Mouse (Mus musculus) embryonic fibroblast, embryonic 13.5 days (primary cell): ENCODE measurements at regions not wholly inside any gene's neighbourhood (a gene's known extent, or its start where the extent isn't known, plus 50 kb on each side); places are given as distances from the start of the nearest gene placed in this dataset.
"Not testable (repeated sequence)": the region's sequence is repeated elsewhere in the genome, so short reads cannot be mapped to it uniquely, and the experiment has no call there.

ENCODE experiments used
- H3K27ac ChIP-seq: 2 replicates; pipeline ENCODE4 v1.5.1; 2012; ENCODE audit warnings: low read length, control low read depth, inconsistent platforms; ENCODE audit not compliant: insufficient read depth
- H3K4me1 ChIP-seq: 2 replicates; pipeline ENCODE4 v1.6.1; 2011; ENCODE audit warnings: low read length; ENCODE audit not compliant: control insufficient read depth, insufficient read depth
- H3K4me3 ChIP-seq: 2 replicates; pipeline ENCODE4 v1.5.1; 2011; ENCODE audit warnings: mild to moderate bottlenecking, control low read depth, low read length; ENCODE audit not compliant: insufficient read depth
- CTCF ChIP-seq: IDR thresholded peaks from 2 replicates; pipeline ENCODE4 v1.5.1; 2011; ENCODE audit warnings: mild to moderate bottlenecking, control low read depth, low read length, moderate library complexity, borderline replicate concordance; ENCODE audit not compliant: insufficient read depth
- POLR2A ChIP-seq: IDR thresholded peaks from 2 replicates; pipeline ENCODE4 v1.6.1; 2011; ENCODE audit warnings: low read depth, mild to moderate bottlenecking, control low read depth, low read length, moderate library complexity

DNA sequence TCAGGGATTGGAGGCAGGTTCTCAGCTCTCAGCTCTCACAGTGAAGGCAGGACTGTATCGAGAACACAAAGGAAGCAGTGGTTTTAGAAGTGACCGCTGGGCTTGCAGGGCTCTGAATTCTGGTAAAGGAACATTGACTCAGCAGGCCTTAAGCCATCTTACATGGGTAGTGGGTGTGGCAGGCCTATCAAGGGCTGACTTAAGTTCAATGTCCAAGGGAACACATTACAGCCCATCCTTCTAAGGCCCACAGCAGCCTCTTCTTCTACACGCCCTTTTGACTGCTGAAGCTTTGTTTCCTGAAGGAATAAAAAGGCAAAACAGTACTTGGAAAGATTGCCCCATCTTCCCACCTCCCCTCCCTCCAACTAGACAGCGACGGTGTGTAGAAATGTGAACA is 137.6 kb downstream of the Tnfsf18 start:
- TF ChIP-seq POLR2A (no peak), CTCF (no peak)

GRCm38 (mm10) chr1:161621291-161621690 is 126.8 kb downstream of the Tnfsf18 start:
- no peak overlapping the region for H3K27ac ChIP-seq
- no peak for TF ChIP-seq POLR2A
- TF ChIP-seq CTCF = no peak
- H3K4me3 ChIP-seq = no peak overlapping the region
- peaks cover 6% of the 10 kb centered on the region for H3K4me1 ChIP-seq

More for the DNA sequence above, 137.6 kb downstream of the Tnfsf18 start:
- Histone ChIP-seq H3K27ac (no peak overlapping the region), H3K4me1 (no peaks in the 10 kb centered on the region), H3K4me3 (no peak overlapping the region)

DNA sequence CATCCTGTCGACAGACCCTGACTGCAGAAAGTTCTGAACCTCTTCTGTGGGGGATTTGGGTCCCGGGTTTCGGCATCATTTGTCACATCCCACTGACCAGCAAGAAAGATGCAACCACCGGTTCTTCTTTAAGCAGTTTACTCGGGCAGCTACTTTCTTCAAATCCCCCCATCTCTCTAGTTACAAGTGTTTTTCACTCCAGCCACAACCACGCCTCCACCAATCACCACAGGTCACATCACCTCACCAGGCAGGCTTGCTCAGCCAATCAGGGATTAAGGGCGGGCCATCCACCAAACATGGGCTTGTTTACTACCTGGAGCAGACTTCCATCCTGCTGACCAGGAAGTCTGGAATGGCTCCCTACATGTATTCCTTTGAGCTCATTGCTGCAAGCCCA is 119.6 kb downstream of the Tnfsf18 start:
- H3K4me3 ChIP-seq, H3K4me1 ChIP-seq: not testable (repeated sequence)

GRCm38 (mm10) chr1:161613658-161614057 is 119.2 kb downstream of the Tnfsf18 start:
- not testable (repeated sequence) for H3K27ac ChIP-seq, H3K4me3 ChIP-seq, H3K4me1 ChIP-seq

More for the DNA sequence above, 119.6 kb downstream of the Tnfsf18 start:
- H3K27ac ChIP-seq = not testable (repeated sequence)

- H3K4me1 ChIP-seq = no peaks in the 10 kb centered on the region; the same call in 1 of the 2 replicates
- no peak overlapping the region for H3K27ac ChIP-seq
- no peak overlapping the region for H3K4me3 ChIP-seq
- no peak for TF ChIP-seq POLR2A
- no peak for TF ChIP-seq CTCF
Observed at GRCm38 (mm10) chr1:161607446-161607845, 113.0 kb downstream of the Tnfsf18 start.

DNA sequence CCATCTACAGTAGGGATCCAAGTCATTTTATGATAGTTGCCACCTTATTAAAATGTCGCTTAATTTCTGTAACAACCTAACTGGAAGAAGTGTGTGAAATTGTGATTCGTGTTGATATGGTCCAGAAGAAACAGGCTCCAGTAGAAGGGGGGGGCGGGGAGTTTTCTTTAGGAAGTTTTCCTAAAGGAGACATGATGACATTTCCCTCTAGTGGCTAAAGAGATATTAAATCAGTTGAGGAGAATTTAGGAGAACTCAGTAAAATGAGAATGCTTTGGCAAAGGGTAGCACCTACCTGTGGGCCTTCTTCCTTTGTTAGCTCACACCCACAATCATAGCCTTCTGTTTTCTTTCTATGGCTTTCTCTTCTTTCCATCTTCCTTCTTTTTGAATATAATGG is 107.7 kb downstream of the Tnfsf18 start:
- no peak overlapping the region for H3K4me3 ChIP-seq
- no peak for TF ChIP-seq POLR2A
- no peak for TF ChIP-seq CTCF
- no peaks in the 10 kb centered on the region; the same call in 1 of the 2 replicates for H3K4me1 ChIP-seq
- no peak overlapping the region for H3K27ac ChIP-seq

- Histone ChIP-seq H3K4me1 (no peaks in the 10 kb centered on the region), H3K4me3 (no peak overlapping the region), H3K27ac (no peak overlapping the region)
- TF ChIP-seq CTCF = no peak
Observed at GRCm38 (mm10) chr1:161601167-161601566, 106.7 kb downstream of the Tnfsf18 start.

GRCm38 (mm10) chr1:161598167-161598566 is 103.7 kb downstream of the Tnfsf18 start:
- H3K4me1 ChIP-seq = no peaks in the 10 kb centered on the region
- no peak overlapping the region for H3K4me3 ChIP-seq
- no peak for TF ChIP-seq CTCF
- TF ChIP-seq POLR2A = no peak
- H3K27ac ChIP-seq = no peak overlapping the region

DNA sequence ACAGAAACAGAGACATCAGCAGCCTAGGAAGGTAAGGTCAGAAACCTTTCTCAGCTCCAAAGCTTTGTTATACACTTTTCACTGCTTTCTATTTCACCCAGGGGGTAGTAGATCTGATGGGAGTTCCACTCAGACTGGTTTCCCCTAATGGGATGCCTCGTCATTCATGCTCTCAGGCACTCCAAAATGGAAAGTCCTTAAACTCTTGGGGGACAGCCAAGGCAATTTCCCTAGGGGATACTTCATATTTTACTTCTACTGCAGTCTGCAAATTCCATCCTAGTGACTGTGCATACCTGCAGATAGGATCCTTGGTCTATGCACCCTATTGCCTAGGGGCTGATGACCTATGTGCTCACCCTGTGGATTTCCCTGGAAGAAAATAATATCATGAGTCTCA is 82.1 kb downstream of the Tnfsf18 start:
- peaks cover 6% of the 10 kb centered on the region; the same call in 1 of the 2 replicates for H3K4me1 ChIP-seq
- no peak for TF ChIP-seq CTCF
- TF ChIP-seq POLR2A = no peak
- no peak overlapping the region for H3K4me3 ChIP-seq
- no peak overlapping the region for H3K27ac ChIP-seq

GRCm38 (mm10) chr1:161575939-161576338 is 81.5 kb downstream of the Tnfsf18 start:
- Histone ChIP-seq H3K4me1 (peaks cover 6% of the 10 kb centered on the region; the same call in 1 of the 2 replicates), H3K27ac (no peak overlapping the region), H3K4me3 (no peak overlapping the region)
- no peak for TF ChIP-seq POLR2A
- no peak for TF ChIP-seq CTCF

DNA sequence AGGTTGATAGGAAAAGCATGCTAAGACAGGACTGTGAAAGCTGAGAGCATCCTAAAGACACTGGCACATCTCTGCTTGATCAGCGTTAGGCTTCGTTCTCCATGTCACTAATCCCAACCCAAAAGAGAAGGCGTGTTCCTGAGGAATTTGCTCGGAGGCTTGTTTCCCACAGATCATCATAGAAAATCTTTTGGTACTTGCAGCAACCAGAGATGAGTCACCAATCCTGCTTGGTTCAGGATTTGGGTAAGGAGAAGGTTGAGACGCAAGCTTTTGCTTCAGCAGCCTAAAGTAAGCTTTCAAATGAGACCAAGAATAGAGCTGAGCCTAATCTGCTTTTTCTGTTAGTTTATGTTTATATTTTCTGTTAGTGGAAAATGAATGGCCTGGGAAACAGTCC is 80.7 kb downstream of the Tnfsf18 start:
- TF ChIP-seq POLR2A (no peak), CTCF (no peak)
- no peak overlapping the region for H3K4me3 ChIP-seq
- no peak overlapping the region for H3K27ac ChIP-seq
- H3K4me1 ChIP-seq = peaks cover 6% of the 10 kb centered on the region; the same call in 1 of the 2 replicates
